Mouse (Mus musculus) heart, embryonic 11.5 days (tissue): Measurements from ENCODE around the gene Scn4a. TPM values are rescaled to one million over a fixed set of nuclear protein-coding genes. Genes with fewer than 3 reads are reported as not detected.
A peak's percentile ranks its signal among the peaks of the same experiment; 100 is the strongest.

Experiments
- ATAC-seq: fragments of 200-750 bp; cut with Nextera tagmentation; replicated peaks from 2 replicates; pipeline ENCODE4 v1.8.0; 2017; ENCODE audit warnings: moderate library complexity; ENCODE audit not compliant: insufficient number of reproducible peaks, low FRiP score, low TSS enrichment
- H3K27ac ChIP-seq: fragments of 300-500 bp; sonication (generic); 2 replicates; pipeline ENCODE4 v1.5.1; 2014; ENCODE audit warnings: mild to moderate bottlenecking, low read depth, low read length
- H3K27me3 ChIP-seq: fragments of 300-500 bp; sonication (generic); 2 replicates; pipeline ENCODE4 v1.6.1; 2014; ENCODE audit warnings: mild to moderate bottlenecking, low read length, mixed read lengths; ENCODE audit not compliant: control insufficient read depth, insufficient read depth
- H3K36me3 ChIP-seq: fragments of 300-500 bp; sonication (generic); 2 replicates; pipeline ENCODE4 v1.6.1; 2014; ENCODE audit warnings: mild to moderate bottlenecking, low read length, moderate library complexity, mixed read lengths; ENCODE audit not compliant: control insufficient read depth, insufficient read depth
- H3K4me1 ChIP-seq: fragments of 300-500 bp; sonication (generic); 2 replicates; pipeline ENCODE4 v1.6.1; 2014; ENCODE audit warnings: low read length; ENCODE audit not compliant: control insufficient read depth, insufficient read depth
- H3K4me2 ChIP-seq: fragments of 300-500 bp; sonication (generic); 2 replicates; pipeline ENCODE4 v1.6.1; 2014; ENCODE audit warnings: mild to moderate bottlenecking, moderate library complexity
- H3K4me3 ChIP-seq: fragments of 300-500 bp; sonication (generic); 2 replicates; pipeline ENCODE4 v1.5.1; 2014; ENCODE audit warnings: low read depth, low read length
- H3K9ac ChIP-seq: fragments of 300-500 bp; sonication (generic); 2 replicates; pipeline ENCODE4 v1.6.1; 2014; ENCODE audit warnings: mild to moderate bottlenecking, low read depth, low read length, moderate library complexity
- H3K9me3 ChIP-seq: fragments of 300-500 bp; sonication (generic); replicated peaks from 2 replicates; pipeline ENCODE4 v1.6.1; 2016; ENCODE audit warnings: low read length; ENCODE audit not compliant: control insufficient read depth
- WGBS: fragments of 180-500 bp; shearing (Covaris S2); extraction: QIAGEN DNeasy Blood & Tissue Kit; methylation state at CpG from one replicate; pipeline ENCODE4 v1.1.7; 2014; ENCODE audit not compliant: insufficient replicate concordance; 5-methylcytosine and 5-hydroxymethylcytosine counted together
- polyA plus RNA-seq: library from polyadenylated mRNA; unstranded; fragments of >200 nt; fragmentation: Nextera tagmentation; extraction: Ambion mirVana; gene quantifications from 2 replicates; pipeline ENCODE4 v1.2.1, GENCODE M21; 2014

The Scn4a gene
- polyA plus RNA-seq, 1 experiment from 2014 or later, result 0.07 TPM

- Histone ChIP-seq H3K9ac (no peak overlapping the region), H3K4me1 (peaks cover 14% of the 10 kb centered on the region), H3K27me3 (no peaks in the 10 kb centered on the region), H3K36me3 (no peaks in the 10 kb centered on the region), H3K9me3 (no peaks in the 10 kb centered on the region), H3K27ac (no peak overlapping the region), H3K4me3 (no peak overlapping the region), H3K4me2 (no peak overlapping the region)
- no peak for ATAC-seq
- WGBS, result 6% methylated on average over 2 of the region's 2 CpGs
Observed at GRCm38 (mm10) chr11:106334066-106334465, 19.0 kb downstream of the Scn4a start.

DNA sequence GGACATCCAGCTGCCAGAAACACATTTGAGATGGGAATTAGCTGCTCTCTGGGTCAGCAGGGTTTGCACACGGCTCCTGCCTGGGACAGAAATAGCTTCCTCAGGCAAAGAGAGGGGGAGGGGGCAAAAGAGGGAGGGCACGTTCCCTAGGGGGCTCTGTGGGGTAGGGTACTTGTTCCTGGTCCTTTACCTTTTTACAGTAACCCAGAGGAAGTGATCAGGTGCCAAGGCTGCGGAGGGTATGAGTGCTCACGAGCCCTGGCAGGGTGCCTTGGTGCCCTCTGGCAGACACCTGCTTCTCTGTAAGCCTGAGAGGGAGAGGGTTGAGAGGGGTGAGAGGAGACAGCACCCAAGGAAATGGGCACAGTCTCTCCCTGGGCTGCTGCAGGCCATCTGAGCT, 20.6 kb downstream of the Scn4a start:
- H3K9me3 ChIP-seq, result no peaks in the 10 kb centered on the region
- no peak overlapping the region for H3K9ac ChIP-seq
- no peak overlapping the region for H3K4me2 ChIP-seq
- H3K36me3 ChIP-seq, result no peaks in the 10 kb centered on the region
- no peak overlapping the region for H3K4me3 ChIP-seq
- no peak overlapping the region for H3K27ac ChIP-seq
- no peak for ATAC-seq
- H3K4me1 ChIP-seq, result peaks cover 22% of the 10 kb centered on the region
- WGBS, result 48% methylated on average over 4 of the region's 4 CpGs
- no peaks in the 10 kb centered on the region for H3K27me3 ChIP-seq

GRCm38 (mm10) chr11:106329682-106330081, 23.4 kb downstream of the Scn4a start:
- no peaks in the 10 kb centered on the region for H3K9me3 ChIP-seq
- 49% methylated on average over 7 of the region's 7 CpGs for WGBS
- H3K4me1 ChIP-seq, result peaks cover 22% of the 10 kb centered on the region
- no peaks in the 10 kb centered on the region for H3K36me3 ChIP-seq
- ATAC-seq, result no peak
- no peak overlapping the region for H3K4me2 ChIP-seq
- H3K9ac ChIP-seq, result no peak overlapping the region
- H3K27me3 ChIP-seq, result no peaks in the 10 kb centered on the region
- H3K27ac ChIP-seq, result no peak overlapping the region
- no peak overlapping the region for H3K4me3 ChIP-seq

- Histone ChIP-seq H3K27ac (no peak overlapping the region), H3K9me3 (no peaks in the 10 kb centered on the region), H3K9ac (no peak overlapping the region), H3K4me2 (0 out of 2 replicates have a peak overlapping the region, but pooled peaks have one; percentile 29), H3K4me1 (peaks cover 20% of the 10 kb centered on the region), H3K36me3 (no peaks in the 10 kb centered on the region), H3K4me3 (no peak overlapping the region), H3K27me3 (no peaks in the 10 kb centered on the region)
- no peak for ATAC-seq
- WGBS, result 18% methylated on average over 6 of the region's 6 CpGs
Observed at GRCm38 (mm10) chr11:106329128-106329527, 24.0 kb downstream of the Scn4a start.

DNA sequence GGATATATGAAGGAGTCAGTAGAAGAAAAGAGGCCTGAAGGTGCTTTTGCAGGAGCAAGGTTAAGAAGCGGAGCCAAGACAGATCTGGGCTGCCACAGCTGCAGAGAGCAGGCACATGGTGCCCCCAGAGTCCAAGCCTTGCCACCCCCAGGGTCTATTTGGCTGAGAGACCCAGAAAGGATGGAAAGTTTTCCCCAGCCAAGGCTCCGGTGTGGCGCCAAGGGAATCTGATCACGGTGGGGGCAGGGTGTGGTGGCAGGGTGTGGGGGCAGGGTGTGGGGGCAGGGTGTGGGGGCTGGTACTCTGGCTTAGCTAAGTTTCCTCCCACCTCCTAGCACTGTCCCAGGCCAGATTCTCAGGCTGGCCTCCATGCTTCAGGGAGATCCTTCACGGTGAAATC, 24.6 kb downstream of the Scn4a start:
- no peaks in the 10 kb centered on the region for H3K36me3 ChIP-seq
- no peaks in the 10 kb centered on the region for H3K9me3 ChIP-seq
- H3K27me3 ChIP-seq, result no peaks in the 10 kb centered on the region
- WGBS, result 37% methylated on average over 5 of the region's 5 CpGs
- no peak overlapping the region for H3K9ac ChIP-seq
- no peak overlapping the region for H3K4me3 ChIP-seq
- ATAC-seq, result no peak
- H3K27ac ChIP-seq, result no peak overlapping the region
- H3K4me2 ChIP-seq, result no peak overlapping the region
- H3K4me1 ChIP-seq, result peaks cover 18% of the 10 kb centered on the region

DNA sequence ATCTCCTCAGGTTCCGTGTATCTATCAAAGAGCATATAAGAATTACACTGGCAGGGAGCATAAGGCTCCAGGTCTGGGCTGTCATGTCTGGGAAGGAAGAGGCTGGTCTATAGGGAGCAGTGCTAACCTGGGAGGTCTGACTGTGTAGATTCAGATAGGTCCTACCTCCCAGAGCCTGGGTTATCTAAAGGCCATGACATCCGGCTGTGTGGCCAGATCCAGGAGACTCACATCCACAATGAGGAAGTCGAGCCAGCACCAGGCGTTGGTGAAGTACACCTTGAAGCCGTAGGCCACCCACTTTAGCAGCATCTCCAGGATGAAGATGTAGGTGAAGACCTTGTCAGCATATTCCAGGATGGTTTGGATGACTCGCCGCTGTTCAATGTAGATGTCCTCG, 26.6 kb downstream of the Scn4a start:
- Histone ChIP-seq H3K9ac (no peak overlapping the region), H3K27ac (no peak overlapping the region), H3K36me3 (no peaks in the 10 kb centered on the region), H3K27me3 (no peaks in the 10 kb centered on the region), H3K4me3 (no peak overlapping the region), H3K4me2 (no peak overlapping the region), H3K9me3 (no peaks in the 10 kb centered on the region), H3K4me1 (peaks cover 8% of the 10 kb centered on the region)
- ATAC-seq, result no peak
- WGBS, result 69% methylated on average over 8 of the region's 8 CpGs

- ATAC-seq, result no peak
- no peak overlapping the region for H3K27ac ChIP-seq
- 63% methylated on average over 8 of the region's 8 CpGs for WGBS
- H3K27me3 ChIP-seq, result no peaks in the 10 kb centered on the region
- no peak overlapping the region for H3K9ac ChIP-seq
- H3K4me2 ChIP-seq, result no peak overlapping the region
- H3K9me3 ChIP-seq, result no peaks in the 10 kb centered on the region
- no peak overlapping the region for H3K4me3 ChIP-seq
- peaks cover 8% of the 10 kb centered on the region for H3K4me1 ChIP-seq
- no peaks in the 10 kb centered on the region for H3K36me3 ChIP-seq
Observed at GRCm38 (mm10) chr11:106325566-106326206, 27.4 kb downstream of the Scn4a start.

- Histone ChIP-seq H3K27me3 (no peaks in the 10 kb centered on the region), H3K9ac (no peak overlapping the region), H3K36me3 (no peaks in the 10 kb centered on the region), H3K9me3 (no peaks in the 10 kb centered on the region), H3K4me2 (no peak overlapping the region), H3K27ac (no peak overlapping the region), H3K4me3 (no peak overlapping the region), H3K4me1 (peaks cover 8% of the 10 kb centered on the region)
- ATAC-seq, result no peak
- 81% methylated on average over 5 of the region's 5 CpGs for WGBS
Observed at GRCm38 (mm10) chr11:106324858-106325257, 28.2 kb downstream of the Scn4a start.
